Mouse (Mus musculus): ENCODE measurements around the gene Gm6871. TPM values are rescaled to one million over a fixed set of nuclear protein-coding genes. Genes with fewer than 3 reads are reported as not detected.

Gene Gm6871
- polyA plus RNA-seq, 1 experiment, result not detected

Other genes with a start within 250 kb of the Gm6871 start
- gene AI987944, start 180.3 kb downstream of the Gm6871 start, polyA plus RNA-seq (2012; rRNA removed), result 3.2 and 3.9 TPM in 2 replicates
- gene Vmn2r57, start 125.0 kb downstream of the Gm6871 start, polyA plus RNA-seq (2012; rRNA removed), result 0.02 and 0.04 TPM in 2 replicates
- gene Gm20449, start 74.2 kb downstream of the Gm6871 start, polyA plus RNA-seq (2012; rRNA removed), result 0.04 TPM in 1 of 2 replicates, not detected in the other
- gene AW146154, start 73.8 kb downstream of the Gm6871 start, polyA plus RNA-seq (2012; rRNA removed), result 3.5 and 5.0 TPM in 2 replicates
- 1.5 and 3.4 TPM in 2 replicates for gene 2610021A01Rik, start 25.6 kb upstream of the Gm6871 start, polyA plus RNA-seq (2012; rRNA removed)
- 0.37 and 0.69 TPM in 2 replicates for gene Zfp788, start 59.5 kb upstream of the Gm6871 start, polyA plus RNA-seq (2012; rRNA removed)